Comparison of ENCODE assay signal across 14 mouse cellular contexts in the genomic region with DNA sequence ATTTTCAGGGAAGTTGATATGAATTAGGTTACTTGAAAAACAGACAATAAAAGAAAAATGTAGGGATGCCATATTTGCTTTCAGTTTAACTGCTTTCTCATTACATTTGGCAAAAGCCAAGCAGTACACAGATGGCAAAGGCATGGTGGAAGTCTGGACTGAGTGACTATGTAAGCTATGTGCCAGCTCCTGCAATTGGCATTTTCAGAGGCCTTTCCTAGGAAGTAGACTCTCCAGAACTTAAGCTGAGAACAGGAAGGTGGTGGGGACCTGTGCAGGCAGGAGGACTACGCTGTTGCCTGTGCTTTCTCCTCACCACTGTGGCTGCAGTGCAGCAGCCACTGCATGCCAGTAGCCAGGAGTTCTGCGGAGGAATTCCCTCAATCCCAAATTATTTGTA. TPM values are rescaled to one million over a fixed set of nuclear protein-coding genes. Genes with fewer than 3 reads are reported as not detected.
DNase-seq lines count a peak whose midpoint lies in the region; ATAC-seq and TF ChIP-seq lines count a peak whose summit lies in the region.
"Had no signal": no experiment of that assay in that cellular context is flagged by ENCODE, and none has a peak within 500 bp of the region (broad histone marks: within the 10 kb centered on the region; RNA-seq: fewer than 3 reads in every experiment).

No protein-coding gene starts in this region.

- no peak for TF ChIP-seq POLR2A in brain, embryonic 14.5 days (IDR thresholded peaks at IDR 0.05; ENCODE audit: borderline replicate concordance, extremely low read depth, insufficient read depth, insufficient read length, poor library complexity, severe bottlenecking)

- TF ChIP-seq CTCF in brain, embryonic 14.5 days (IDR thresholded peaks at IDR 0.05; ENCODE audit: borderline replicate concordance, extremely low read depth, insufficient read depth, insufficient read length) = no peak
- no peak for TF ChIP-seq CTCF in layer of hippocampus, adult 2 months (conservative IDR thresholded peaks at IDR 0.05)

- H3K27ac ChIP-seq in layer of hippocampus, adult 2 months = no peak overlapping the region
- H3K27ac ChIP-seq: kidney, embryonic 15.5 days; neural tube, embryonic 12.5 days had no signal

- H3K4me3 ChIP-seq in layer of hippocampus, adult 2 months = no peak overlapping the region
- H3K4me3 ChIP-seq: kidney, embryonic 15.5 days; megakaryocyte, embryonic 14.5 days; neural tube, embryonic 12.5 days had no signal

- no peak for DNase-seq in cerebellum, postnatal 4 days (ENCODE audit: low spot score in 2 of 2)
- DNase-seq in brain, embryonic 14.5 days (ENCODE audit: low read depth) = peak; percentile 37
- DNase-seq in cerebellum, adult 9-11 months = peak; percentile 82
- DNase-seq in layer of hippocampus, adult 2 months (ENCODE audit: low spot score in 2 of 2) = peak; percentile 17 to 61
- DNase-seq in urinary bladder, postnatal 36 days (ENCODE audit: low spot score in 2 of 2) = no peak
- DNase-seq in right cerebral cortex, postnatal 4 days = no peak
- DNase-seq in B cell, adult 2 months = no peak
- DNase-seq: heart, adult 11 months; lung, postnatal 10 days; thymus, postnatal 25 days had no signal

- peak; percentile 99 for ATAC-seq in cerebellum, adult (ENCODE audit: insufficient number of reproducible peaks, low FRiP score, low TSS enrichment)

RNA-seq across cellular contexts. Expression of a gene that starts 7.9 kb away (rescaled TPM):
- 8.6 and 10.8 TPM in 2 replicates for polyA plus RNA-seq in brain, embryonic 14.5 days (2012; rRNA removed)
- 10 to 100 TPM; 28.0 to 32.8 TPM for total RNA-seq in layer of hippocampus, adult 2 months (2021)

Comparison
In these comparisons a context has a peak if more than half of its experiments do, and no peak if none do; other contexts are left out.
1. DNase-seq: peak in brain, embryonic 14.5 days (single experiment), cerebellum, adult 9-11 months (single experiment) and layer of hippocampus, adult 2 months (2 of 2); none in cerebellum, postnatal 4 days (0 of 2), urinary bladder, postnatal 36 days (0 of 2), right cerebral cortex, postnatal 4 days (single experiment) and B cell, adult 2 months (0 of 2).